Mouse (Mus musculus): ENCODE results near the gene Dars. TPM values are rescaled to one million over a fixed set of nuclear protein-coding genes. Genes with fewer than 3 reads are reported as not detected.

Dars gene
- polyA plus RNA-seq, 1 experiment from 2014 or later: 75.2 TPM

- H3K9ac ChIP-seq (replicated peaks): no peak overlapping the region
- TF ChIP-seq CTCF (IDR thresholded peaks at IDR 0.05; ENCODE audit: low read depth): no peak
- H3K4me2 ChIP-seq (ENCODE audit: low read depth, low read length): no peak overlapping the region
- H3K4me3 ChIP-seq (ENCODE audit: low read depth, low read length): no peak overlapping the region
- H3K27me3 ChIP-seq (ENCODE audit: insufficient read depth, low read length): no peaks in the 10 kb centered on the region
- H3K4me1 ChIP-seq (ENCODE audit: insufficient read depth): peaks cover 7% of the 10 kb centered on the region; the same call in 1 of the 2 replicates
- DNase-seq (no peak), ATAC-seq (peak; percentile 56)
- no peak overlapping the region for H3K27ac ChIP-seq (ENCODE audit: low read depth)
- H3K36me3 ChIP-seq (replicated peaks; ENCODE audit: insufficient read depth, low read length): no peaks in the 10 kb centered on the region
- H3K9me3 ChIP-seq (ENCODE audit: low read length): no peaks in the 10 kb centered on the region
- 52% methylated on average over 9 of the region's 9 CpGs for WGBS (ENCODE audit: insufficient replicate concordance)
Observed at GRCm38 (mm10) chr1:128443890-128444839, 27.0 kb upstream of the Dars start.

- no peak overlapping the region for H3K9ac ChIP-seq (replicated peaks)
- no peak overlapping the region for H3K4me3 ChIP-seq (ENCODE audit: low read depth, low read length)
- TF ChIP-seq CTCF (IDR thresholded peaks at IDR 0.05; ENCODE audit: low read depth) (no peak), EP300 (IDR thresholded peaks at IDR 0.05; ENCODE audit: low read depth) (no peak)
- DNase-seq: no peak
- WGBS (ENCODE audit: insufficient replicate concordance): 43% methylated on average over 5 of the region's 5 CpGs
- peaks cover 7% of the 10 kb centered on the region; the same call in 1 of the 2 replicates for H3K4me1 ChIP-seq (ENCODE audit: insufficient read depth)
- H3K27me3 ChIP-seq (ENCODE audit: insufficient read depth, low read length): no peaks in the 10 kb centered on the region
- H3K36me3 ChIP-seq (replicated peaks; ENCODE audit: insufficient read depth, low read length): no peaks in the 10 kb centered on the region
- H3K27ac ChIP-seq (ENCODE audit: low read depth): no peak overlapping the region
- H3K9me3 ChIP-seq (ENCODE audit: low read length): no peaks in the 10 kb centered on the region
- H3K4me2 ChIP-seq (ENCODE audit: low read depth, low read length): no peak overlapping the region
- no peak for ATAC-seq
Observed at GRCm38 (mm10) chr1:128441129-128441473, 23.9 kb upstream of the Dars start.

DNA sequence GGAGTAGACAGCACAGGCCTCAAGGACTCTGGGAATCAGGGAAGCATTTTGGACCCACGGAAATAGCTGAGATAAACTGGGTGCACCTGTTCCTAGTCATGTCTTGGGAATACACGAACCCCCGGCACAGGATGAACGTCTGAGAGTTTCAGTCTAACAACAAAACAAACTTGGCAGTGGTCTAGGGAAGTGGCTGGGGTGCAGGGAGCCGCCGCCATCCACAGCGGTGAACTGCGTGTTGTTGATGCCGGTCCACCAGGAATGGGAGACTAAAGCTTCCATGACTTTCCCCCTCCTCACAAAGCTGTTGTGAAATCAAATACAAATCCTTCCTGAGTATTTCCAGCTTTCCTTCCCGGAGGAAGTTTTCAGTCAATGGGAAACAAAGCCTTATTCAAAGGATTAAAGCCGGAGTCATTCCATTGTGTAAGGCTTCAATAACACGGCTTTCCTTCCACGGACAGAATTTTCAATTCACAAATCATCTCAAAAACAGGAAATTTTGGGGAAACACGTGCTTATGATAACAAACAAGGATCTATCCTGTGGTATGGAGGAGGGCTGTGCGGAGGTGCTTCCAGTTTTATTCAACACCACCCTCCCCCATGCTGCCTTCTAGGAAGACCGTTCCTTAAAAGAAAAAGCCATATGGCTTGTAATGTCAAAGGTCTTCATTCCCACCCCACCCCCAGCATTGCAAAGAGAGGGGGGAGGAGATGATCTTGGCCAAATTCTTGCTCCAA, 23.4 kb upstream of the Dars start:
- peaks cover 9% of the 10 kb centered on the region; the same call in 1 of the 2 replicates for H3K4me1 ChIP-seq (ENCODE audit: insufficient read depth)
- no peak for TF ChIP-seq CTCF (IDR thresholded peaks at IDR 0.05; ENCODE audit: low read depth)
- no peak for TF ChIP-seq EP300 (IDR thresholded peaks at IDR 0.05; ENCODE audit: low read depth)
- H3K36me3 ChIP-seq (replicated peaks; ENCODE audit: insufficient read depth, low read length): no peaks in the 10 kb centered on the region
- no peaks in the 10 kb centered on the region for H3K27me3 ChIP-seq (ENCODE audit: insufficient read depth, low read length)
- H3K9ac ChIP-seq (replicated peaks): no peak overlapping the region
- 60% methylated on average over 16 of the region's 16 CpGs for WGBS (ENCODE audit: insufficient replicate concordance)
- no peak overlapping the region for H3K4me2 ChIP-seq (ENCODE audit: low read depth, low read length)
- H3K4me3 ChIP-seq (ENCODE audit: low read depth, low read length): no peak overlapping the region
- DNase-seq: no peak
- no peak for ATAC-seq
- no peaks in the 10 kb centered on the region for H3K9me3 ChIP-seq (ENCODE audit: low read length)
- no peak overlapping the region for H3K27ac ChIP-seq (ENCODE audit: low read depth)

DNA sequence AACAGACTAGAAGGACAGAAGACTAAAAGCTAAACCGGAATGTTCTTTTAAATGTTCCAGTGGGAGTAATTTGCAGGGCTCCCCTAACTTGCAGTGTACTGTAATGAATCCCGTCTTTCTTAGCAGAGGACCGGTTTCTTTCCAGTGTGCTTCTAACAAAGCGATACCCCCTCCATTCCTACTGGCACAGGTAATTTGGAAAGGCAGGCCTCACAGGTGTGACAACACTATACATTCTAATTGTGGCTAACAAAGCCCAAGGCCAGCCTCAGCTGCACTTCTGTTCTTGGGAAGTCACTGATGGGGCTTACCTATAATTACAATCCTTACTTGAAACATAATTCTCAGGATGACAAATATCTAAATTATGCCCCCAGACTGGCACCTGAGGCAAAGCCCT, 22.4 kb upstream of the Dars start:
- no peak overlapping the region for H3K4me3 ChIP-seq (ENCODE audit: low read depth, low read length)
- H3K4me1 ChIP-seq (ENCODE audit: insufficient read depth): 0 out of 2 replicates have a peak, but pooled peaks cover 3% of the 10 kb centered on the region
- no peaks in the 10 kb centered on the region for H3K9me3 ChIP-seq (ENCODE audit: low read length)
- H3K27me3 ChIP-seq (ENCODE audit: insufficient read depth, low read length): no peaks in the 10 kb centered on the region
- no peak for ATAC-seq
- no peak overlapping the region for H3K4me2 ChIP-seq (ENCODE audit: low read depth, low read length)
- TF ChIP-seq CTCF (IDR thresholded peaks at IDR 0.05; ENCODE audit: low read depth): no peak
- no peak for DNase-seq
- no peaks in the 10 kb centered on the region for H3K36me3 ChIP-seq (replicated peaks; ENCODE audit: insufficient read depth, low read length)
- H3K9ac ChIP-seq (replicated peaks): no peak overlapping the region
- H3K27ac ChIP-seq (ENCODE audit: low read depth): no peak overlapping the region
- 87% methylated on average over 4 of the region's 4 CpGs for WGBS (ENCODE audit: insufficient replicate concordance)

- Histone ChIP-seq H3K27me3 (ENCODE audit: insufficient read depth, low read length) (no peaks in the 10 kb centered on the region), H3K4me2 (ENCODE audit: low read depth, low read length) (no peak overlapping the region), H3K9me3 (ENCODE audit: low read length) (no peaks in the 10 kb centered on the region), H3K4me3 (ENCODE audit: low read depth, low read length) (no peak overlapping the region), H3K27ac (ENCODE audit: low read depth) (no peak overlapping the region), H3K4me1 (ENCODE audit: insufficient read depth) (0 out of 2 replicates have a peak, but pooled peaks cover 3% of the 10 kb centered on the region), H3K9ac (replicated peaks) (no peak overlapping the region), H3K36me3 (replicated peaks; ENCODE audit: insufficient read depth, low read length) (no peaks in the 10 kb centered on the region)
- no peak for TF ChIP-seq CTCF (IDR thresholded peaks at IDR 0.05; ENCODE audit: low read depth)
- no peak for TF ChIP-seq EP300 (IDR thresholded peaks at IDR 0.05; ENCODE audit: low read depth)
- ATAC-seq: 0 out of 2 replicates have a peak, but pooled peaks have one; percentile 12
- no peak for DNase-seq
- 37% methylated on average over 5 of the region's 5 CpGs for WGBS (ENCODE audit: insufficient replicate concordance)
Observed at GRCm38 (mm10) chr1:128438526-128438925, 21.4 kb upstream of the Dars start.

GRCm38 (mm10) chr1:128437276-128437675, 20.1 kb upstream of the Dars start:
- Histone ChIP-seq H3K27me3 (ENCODE audit: insufficient read depth, low read length) (no peaks in the 10 kb centered on the region), H3K4me2 (ENCODE audit: low read depth, low read length) (no peak overlapping the region), H3K4me3 (ENCODE audit: low read depth, low read length) (no peak overlapping the region), H3K9ac (replicated peaks) (no peak overlapping the region), H3K27ac (ENCODE audit: low read depth) (no peak overlapping the region), H3K36me3 (replicated peaks; ENCODE audit: insufficient read depth, low read length) (no peaks in the 10 kb centered on the region), H3K9me3 (ENCODE audit: low read length) (no peaks in the 10 kb centered on the region), H3K4me1 (ENCODE audit: insufficient read depth) (0 out of 2 replicates have a peak, but pooled peaks cover 3% of the 10 kb centered on the region)
- DNase-seq (no peak), ATAC-seq (no peak)
- no peak for TF ChIP-seq CTCF (IDR thresholded peaks at IDR 0.05; ENCODE audit: low read depth)
- TF ChIP-seq EP300 (IDR thresholded peaks at IDR 0.05; ENCODE audit: low read depth): no peak
- 41% methylated on average over 1 of the region's 1 CpGs for WGBS (ENCODE audit: insufficient replicate concordance)

Measured in liver, postnatal 0 days (tissue).